Mouse (Mus musculus) neural tube, embryonic 13.5 days (tissue): ENCODE data around the gene Ak1. TPM values are rescaled to one million over a fixed set of nuclear protein-coding genes. Genes with fewer than 3 reads are reported as not detected.

ENCODE experiments used
- ATAC-seq: fragments of 200-750 bp; cut with Nextera tagmentation; 2 replicates; pipeline ENCODE4 v1.8.0; 2017; ENCODE audit warnings: low read depth, mild to moderate bottlenecking, moderate TSS enrichment, moderate library complexity
- H3K27ac ChIP-seq: fragments of 300-500 bp; sonication (generic); replicated peaks from 2 replicates; pipeline ENCODE4 v1.5.1; 2015; ENCODE audit warnings: moderate library complexity, mild to moderate bottlenecking, inconsistent platforms
- H3K27me3 ChIP-seq: fragments of 300-500 bp; sonication (generic); 2 replicates; pipeline ENCODE4 v1.6.1; 2015; ENCODE audit warnings: mild to moderate bottlenecking, inconsistent platforms
- H3K36me3 ChIP-seq: fragments of 300-500 bp; sonication (generic); 2 replicates; pipeline ENCODE4 v1.6.1; 2015; ENCODE audit warnings: mild to moderate bottlenecking, inconsistent platforms
- H3K4me1 ChIP-seq: fragments of 300-500 bp; sonication (generic); replicated peaks from 2 replicates; pipeline ENCODE4 v1.6.1; 2015; ENCODE audit warnings: inconsistent platforms
- H3K4me2 ChIP-seq: fragments of 300-500 bp; sonication (generic); 2 replicates; pipeline ENCODE4 v1.6.1; 2015; ENCODE audit warnings: inconsistent platforms, mild to moderate bottlenecking, moderate library complexity
- H3K4me3 ChIP-seq: fragments of 300-500 bp; sonication (generic); 2 replicates; pipeline ENCODE4 v1.5.1; 2015; ENCODE audit warnings: mild to moderate bottlenecking, inconsistent platforms
- H3K9ac ChIP-seq: fragments of 300-500 bp; sonication (generic); 2 replicates; pipeline ENCODE4 v1.6.1; 2015; ENCODE audit warnings: moderate library complexity, mild to moderate bottlenecking, inconsistent platforms
- H3K9me3 ChIP-seq: fragments of 300-500 bp; sonication (generic); 2 replicates; pipeline ENCODE4 v1.6.1; 2016; ENCODE audit warnings: inconsistent platforms
- WGBS: fragments of 180-500 bp; shearing (Covaris S2); methylation state at CpG from one replicate; pipeline ENCODE4 v1.1.7; 2015; 5-methylcytosine and 5-hydroxymethylcytosine counted together
- polyA plus RNA-seq: library from polyadenylated mRNA; unstranded; fragments of >200 nt; fragmentation: Nextera tagmentation; extraction: Ambion mirVana; gene quantifications from 2 replicates; pipeline ENCODE4 v1.2.1, GENCODE M21; 2015

Gene Ak1
- 74.2 and 75.4 TPM in 2 replicates for polyA plus RNA-seq

- Histone ChIP-seq H3K9ac (0 out of 2 replicates have a peak within 1 kb of the TSS, but pooled peaks have one; percentile 38), H3K4me1 (peaks cover 60% of the 10 kb centered on the region), H3K4me2 (no peak within 1 kb of the TSS), H3K9me3 (no peaks in the 10 kb centered on the region), H3K27me3 (no peaks in the 10 kb centered on the region), H3K27ac (peak within 1 kb of the TSS; percentile 73), H3K36me3 (0 out of 2 replicates have a peak, but pooled peaks cover 8% of the 10 kb centered on the region), H3K4me3 (no peak within 1 kb of the TSS)
- 31% methylated on average over 7 of the region's 7 CpGs for WGBS
- ATAC-seq, result no peak
These were observed at the start of gene Ak1 for GRCm38 (mm10) chr2:32621517-32621859. Ak1 (plus strand) TSS chr2:32621758.

- Histone ChIP-seq H3K27me3 (peaks cover 8% of the 10 kb centered on the region), H3K9ac (0 out of 2 replicates have a peak overlapping the region, but pooled peaks have one; percentile 85), H3K4me3 (no peak overlapping the region), H3K36me3 (peaks cover 24% of the 10 kb centered on the region), H3K4me1 (peaks cover 32% of the 10 kb centered on the region), H3K9me3 (no peaks in the 10 kb centered on the region), H3K4me2 (peak overlapping the region; percentile 95; the same call in 1 of the 2 replicates), H3K27ac (no peak overlapping the region)
- no peak for ATAC-seq
- WGBS, result 86% methylated on average over 11 of the region's 11 CpGs
These were observed 49.4 kb upstream of the Ak1 start for GRCm38 (mm10) chr2:32572196-32572595.

DNA sequence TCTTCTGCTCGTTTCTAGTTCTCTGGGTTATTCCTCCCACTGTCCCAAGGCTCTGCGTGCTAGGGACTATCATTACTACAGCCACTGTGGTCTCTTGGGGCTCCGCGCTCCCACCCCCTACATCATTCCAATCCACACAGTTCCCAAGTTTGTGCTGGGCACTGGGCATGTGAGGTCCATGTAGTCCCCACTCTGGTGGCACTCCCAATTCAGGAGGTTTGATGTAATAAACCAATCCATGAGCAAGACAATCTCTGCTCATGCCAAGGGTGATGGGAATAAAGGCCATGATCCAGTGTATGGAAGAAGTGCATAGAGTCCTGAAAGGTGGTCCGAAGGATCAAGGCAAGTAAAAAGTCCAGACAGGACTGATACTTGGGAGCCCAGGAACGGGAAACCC is 47.1 kb upstream of the Ak1 start, which contains the start of gene Pip5kl1:
Gene Pip5kl1 (plus strand): TSS at position 301 of the 400 bp plus-strand sequence.
- peak within 1 kb of the TSS; percentile 53 for H3K4me3 ChIP-seq
- peak within 1 kb of the TSS; percentile 78 for H3K9ac ChIP-seq
- H3K36me3 ChIP-seq, result peaks cover 11% of the 10 kb centered on the region; the same call in 1 of the 2 replicates
- WGBS, result 79% methylated on average over 6 of the region's 6 CpGs
- H3K27ac ChIP-seq, result 0 out of 2 replicates have a peak within 1 kb of the TSS, but pooled peaks have one; percentile 25
- no peaks in the 10 kb centered on the region for H3K9me3 ChIP-seq
- H3K4me2 ChIP-seq, result peak within 1 kb of the TSS; percentile 95
- ATAC-seq, result no peak
- peaks cover 32% of the 10 kb centered on the region for H3K4me1 ChIP-seq
- peaks cover 29% of the 10 kb centered on the region for H3K27me3 ChIP-seq

DNA sequence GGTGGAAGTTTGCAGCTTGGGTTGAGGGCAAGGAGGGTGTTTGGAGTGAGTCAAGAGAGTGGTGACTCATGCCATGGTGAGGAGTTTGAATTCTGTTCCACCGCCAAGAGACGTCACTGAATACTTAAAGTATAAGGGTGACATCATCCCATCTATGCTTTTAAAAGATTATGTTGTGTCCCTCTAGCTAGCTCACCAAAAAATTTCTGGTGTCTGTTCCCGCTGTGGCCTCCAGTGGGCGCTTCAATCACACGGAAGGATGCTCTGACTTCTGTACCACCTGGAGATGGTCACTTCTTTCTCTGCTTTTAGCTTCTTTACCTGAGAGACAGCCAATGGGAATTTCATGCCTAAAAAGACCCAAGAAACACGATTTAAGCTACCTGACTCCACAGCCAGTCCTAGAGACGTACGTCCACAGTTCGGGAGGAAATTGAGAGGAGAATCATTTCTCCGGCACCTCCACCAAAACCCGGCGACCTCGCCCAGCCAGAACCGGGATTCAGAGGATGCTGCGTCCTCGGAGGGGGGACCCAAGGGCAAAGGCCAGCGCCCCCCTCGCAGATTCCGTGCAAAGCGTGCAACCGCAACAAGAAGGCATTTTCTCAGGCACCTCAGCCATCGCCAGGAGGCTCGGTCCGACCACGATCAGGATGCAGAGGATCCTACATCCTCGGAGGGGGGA is 46.5 kb upstream of the Ak1 start:
- Histone ChIP-seq H3K4me3 (peak overlapping the region; percentile 53), H3K9me3 (no peaks in the 10 kb centered on the region), H3K4me1 (peaks cover 32% of the 10 kb centered on the region), H3K36me3 (peaks cover 11% of the 10 kb centered on the region; the same call in 1 of the 2 replicates), H3K9ac (peak overlapping the region; percentile 78), H3K4me2 (peak overlapping the region; percentile 95), H3K27me3 (peaks cover 34% of the 10 kb centered on the region), H3K27ac (0 out of 2 replicates have a peak overlapping the region, but pooled peaks have one; percentile 25)
- 1% methylated on average over 26 of the region's 26 CpGs for WGBS
- ATAC-seq, result no peak; the same call in 1 of the 2 replicates

DNA sequence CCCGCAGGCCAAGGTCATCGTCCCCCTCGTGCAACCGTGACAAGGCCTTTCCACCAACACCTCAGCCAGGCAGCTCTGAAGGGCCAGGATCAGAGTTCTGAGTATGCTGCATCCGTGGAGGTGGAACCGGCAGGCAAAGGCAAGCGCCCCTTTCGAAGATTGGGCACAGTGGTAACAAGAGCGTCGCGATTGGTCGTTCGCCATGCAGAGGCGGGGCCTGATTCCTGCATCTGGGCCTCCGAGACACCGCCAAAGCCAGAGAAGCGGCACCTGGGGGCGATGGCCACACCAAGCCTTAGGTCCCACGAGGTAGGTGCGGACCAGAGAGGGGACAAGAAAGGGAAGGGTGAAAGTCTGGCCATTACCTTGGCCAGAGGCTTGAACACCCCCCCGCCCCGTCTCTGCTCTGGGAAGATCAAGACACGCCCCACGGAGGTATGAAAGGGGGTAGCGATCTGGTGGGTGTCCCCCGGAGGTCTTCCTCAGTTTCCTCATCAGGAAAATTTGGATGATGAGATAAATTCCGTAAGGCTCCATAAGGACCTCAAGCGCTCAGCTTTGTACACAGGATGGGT is 45.9 kb upstream of the Ak1 start, which contains the start of gene 9430097D07Rik:
Gene 9430097D07Rik (minus strand): TSS at position 99 of the 575 bp plus-strand sequence.
- Histone ChIP-seq H3K36me3 (peaks cover 11% of the 10 kb centered on the region; the same call in 1 of the 2 replicates), H3K9me3 (no peaks in the 10 kb centered on the region), H3K4me2 (peak within 1 kb of the TSS; percentile 95), H3K27ac (0 out of 2 replicates have a peak within 1 kb of the TSS, but pooled peaks have one; percentile 25), H3K9ac (peak within 1 kb of the TSS; percentile 78), H3K4me3 (peak within 1 kb of the TSS; percentile 53), H3K27me3 (peaks cover 37% of the 10 kb centered on the region), H3K4me1 (peaks cover 27% of the 10 kb centered on the region)
- whole genome bisulfite sequencing, result 7% methylated on average over 28 of the region's 28 CpGs
- peak; percentile 76 for ATAC-seq

- no peak for ATAC-seq
- Histone ChIP-seq H3K4me1 (peaks cover 23% of the 10 kb centered on the region), H3K4me3 (no peak overlapping the region), H3K27me3 (peaks cover 37% of the 10 kb centered on the region), H3K4me2 (no peak overlapping the region), H3K36me3 (peaks cover 11% of the 10 kb centered on the region; the same call in 1 of the 2 replicates), H3K9me3 (no peaks in the 10 kb centered on the region), H3K9ac (peak overlapping the region; percentile 78; the same call in 1 of the 2 replicates), H3K27ac (no peak overlapping the region)
- 89% methylated on average over 9 of the region's 9 CpGs for WGBS
These were observed 45.0 kb upstream of the Ak1 start for GRCm38 (mm10) chr2:32576532-32576931.

GRCm38 (mm10) chr2:32578146-32579046 is 43.2 kb upstream of the Ak1 start:
- H3K4me1 ChIP-seq, result peaks cover 23% of the 10 kb centered on the region
- 38% methylated on average over 27 of the region's 30 CpGs for WGBS
- no peak overlapping the region for H3K27ac ChIP-seq
- H3K27me3 ChIP-seq, result peaks cover 44% of the 10 kb centered on the region
- H3K4me3 ChIP-seq, result no peak overlapping the region
- no peak overlapping the region for H3K9ac ChIP-seq
- 0 out of 2 replicates have a peak, but pooled peaks cover 3% of the 10 kb centered on the region for H3K36me3 ChIP-seq
- no peaks in the 10 kb centered on the region for H3K9me3 ChIP-seq
- H3K4me2 ChIP-seq, result no peak overlapping the region
- no peak for ATAC-seq

- no peaks in the 10 kb centered on the region for H3K9me3 ChIP-seq
- no peaks in the 10 kb centered on the region for H3K36me3 ChIP-seq
- peaks cover 42% of the 10 kb centered on the region for H3K27me3 ChIP-seq
- peak; percentile 54; the same call in 1 of the 2 replicates for ATAC-seq
- H3K27ac ChIP-seq, result peak overlapping the region; percentile 23; the same call in 1 of the 2 replicates
- peak overlapping the region; percentile 49 for H3K4me2 ChIP-seq
- WGBS, result 37% methylated on average over 19 of the region's 19 CpGs
- 0 out of 2 replicates have a peak overlapping the region, but pooled peaks have one; percentile 36 for H3K9ac ChIP-seq
- peaks cover 16% of the 10 kb centered on the region for H3K4me1 ChIP-seq
- H3K4me3 ChIP-seq, result peak overlapping the region; percentile 34
These were observed 40.0 kb upstream of the Ak1 start for GRCm38 (mm10) chr2:32581450-32582095.

DNA sequence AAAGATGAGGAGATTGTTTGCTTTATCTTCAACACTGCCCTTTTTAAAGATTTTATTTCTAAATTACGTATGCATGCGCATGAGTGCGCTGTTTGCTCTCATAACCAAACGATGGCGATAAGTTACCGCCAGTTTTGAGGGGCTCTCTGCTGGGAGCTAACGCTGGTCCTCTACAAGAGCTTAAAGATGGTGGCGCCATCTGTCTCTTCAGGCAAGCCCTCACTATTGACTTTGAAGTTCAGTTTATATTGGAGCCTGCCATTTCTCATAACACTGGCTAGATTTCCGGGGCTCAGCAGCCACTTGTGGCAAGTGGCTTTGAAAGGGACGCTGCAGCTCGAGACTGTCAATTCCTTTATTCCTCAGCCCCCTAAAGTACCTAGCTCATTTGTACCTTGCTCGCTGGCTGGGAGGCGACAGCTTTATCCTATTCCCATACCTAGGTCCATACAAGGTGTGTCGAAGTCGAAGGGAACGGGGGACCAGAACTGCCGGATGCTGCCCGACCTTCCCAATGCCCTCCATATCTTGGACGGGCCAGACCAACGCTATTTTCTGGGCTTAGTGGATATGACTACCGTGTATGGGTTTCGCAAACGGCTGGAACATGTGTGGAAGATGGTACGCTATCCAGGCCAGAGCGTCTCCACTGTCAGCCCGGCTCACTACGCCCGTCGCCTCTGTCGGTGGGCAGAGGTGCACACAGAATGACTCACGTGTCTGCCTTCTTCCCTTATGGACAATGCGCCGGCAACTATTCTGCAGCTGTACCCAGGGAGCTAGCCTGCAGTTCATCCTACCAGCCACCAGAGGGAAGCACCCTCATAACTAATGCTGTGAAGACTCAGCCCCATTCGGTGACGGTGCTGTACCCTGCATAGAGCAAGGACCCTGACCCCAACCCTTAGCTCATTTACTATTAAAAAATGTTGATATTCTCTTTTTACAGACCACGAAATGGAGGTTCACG is 38.4 kb upstream of the Ak1 start:
- ATAC-seq, result peak; percentile 75
- H3K4me1 ChIP-seq, result peaks cover 27% of the 10 kb centered on the region
- H3K9me3 ChIP-seq, result no peaks in the 10 kb centered on the region
- no peak overlapping the region for H3K27ac ChIP-seq
- H3K27me3 ChIP-seq, result peaks cover 27% of the 10 kb centered on the region
- H3K4me2 ChIP-seq, result peak overlapping the region; percentile 52
- WGBS, result 12% methylated on average over 37 of the region's 37 CpGs
- H3K4me3 ChIP-seq, result peak overlapping the region; percentile 23
- H3K9ac ChIP-seq, result peak overlapping the region; percentile 52
- H3K36me3 ChIP-seq, result no peaks in the 10 kb centered on the region

DNA sequence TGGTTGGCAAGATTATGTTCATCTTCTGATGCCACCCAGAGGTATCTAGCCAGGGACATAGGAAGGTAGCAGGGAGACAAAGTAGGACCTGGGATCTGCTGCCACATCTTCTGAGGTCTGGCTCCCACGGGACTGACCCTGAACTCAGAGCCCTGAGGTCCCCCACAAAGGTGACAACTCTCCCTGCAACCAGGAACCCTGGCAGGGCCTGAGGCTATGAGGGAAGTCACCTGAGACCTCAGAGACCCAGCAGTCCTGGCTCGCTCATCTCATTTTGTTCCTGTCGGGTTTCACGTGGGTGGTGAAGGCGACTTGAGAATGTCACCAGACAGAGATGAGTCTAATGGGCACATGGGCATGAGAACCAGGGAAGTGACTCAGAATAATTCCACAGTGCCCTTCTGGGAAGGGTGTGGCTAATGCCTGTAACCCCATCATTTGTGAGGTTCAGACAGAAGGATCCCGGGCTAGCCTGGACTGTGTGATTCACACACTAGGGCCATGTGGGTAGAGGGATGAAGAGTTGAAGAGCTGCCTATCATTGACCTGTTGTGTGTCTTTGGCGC is 36.3 kb upstream of the Ak1 start:
- 90% methylated on average over 7 of the region's 7 CpGs for WGBS
- Histone ChIP-seq H3K4me3 (no peak overlapping the region), H3K36me3 (no peaks in the 10 kb centered on the region), H3K9ac (no peak overlapping the region), H3K4me2 (no peak overlapping the region), H3K4me1 (peaks cover 47% of the 10 kb centered on the region), H3K27ac (no peak overlapping the region), H3K27me3 (peaks cover 8% of the 10 kb centered on the region), H3K9me3 (no peaks in the 10 kb centered on the region)
- ATAC-seq, result no peak
